Mouse (Mus musculus) activated CD4-positive, CD25-positive, alpha-beta regulatory T cell (primary cell): ENCODE measurements around the gene C730034F03Rik. TPM values are rescaled to one million over a fixed set of nuclear protein-coding genes. Genes with fewer than 3 reads are reported as not detected.

ENCODE experiments used
- polyA plus RNA-seq, 2 experiments: library from polyadenylated mRNA; unstranded; fragments of 100-300 nt; shearing (Covaris generic); gene quantifications; one replicate each; pipeline ENCODE4 v1.2.1; 2017

C730034F03Rik gene
- 1 to 10 TPM; 5.8 to 7.9 TPM for polyA plus RNA-seq

DNA sequence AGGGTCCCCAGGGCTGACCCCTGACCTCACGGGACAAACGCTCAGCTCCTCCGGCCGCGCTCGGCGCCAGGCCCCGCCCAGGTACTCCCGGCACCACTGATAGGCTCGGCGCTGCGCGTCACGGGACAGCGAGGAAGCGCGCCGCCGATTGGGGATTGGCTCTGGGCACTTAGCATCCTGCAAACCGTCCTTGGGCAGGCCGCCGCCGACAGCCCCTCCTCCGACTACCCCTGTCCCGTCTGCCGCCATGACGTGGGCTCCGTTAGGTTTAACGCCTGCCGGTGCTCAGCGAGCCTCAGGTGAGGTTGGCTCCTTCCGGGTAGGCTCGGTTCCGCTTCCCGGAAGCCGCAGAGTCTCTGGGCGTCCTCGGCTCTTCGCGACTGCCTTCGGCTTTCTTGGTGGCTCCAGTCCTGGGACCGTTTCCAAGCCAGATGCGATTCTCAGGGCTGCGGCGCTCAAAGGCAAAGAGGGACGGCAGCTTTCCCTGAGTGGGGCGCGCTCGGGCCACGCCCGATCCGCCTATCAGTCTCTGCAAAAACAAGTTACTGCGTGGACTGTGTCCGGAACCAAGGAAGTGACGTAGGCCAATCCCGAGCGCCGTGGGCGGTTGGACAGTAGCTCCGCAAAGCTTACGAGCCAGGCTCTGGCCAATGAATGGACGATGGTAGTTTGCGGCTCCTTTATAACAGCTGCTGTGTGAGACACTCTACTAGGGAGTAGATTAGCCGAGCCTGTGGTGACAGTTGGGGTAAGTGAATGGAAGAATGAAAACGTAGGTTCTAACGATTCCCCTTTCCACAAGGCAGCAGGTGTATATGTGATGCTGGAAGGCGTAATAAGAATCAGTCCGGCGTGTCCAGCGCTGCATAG, at the start of gene C730034F03Rik, which contains the start of the genes Gm44502 and Chkb:
Gene C730034F03Rik, plus strand, starts transcription at position 238 of the 870 bp plus-strand sequence.
Gene Gm44502, minus strand, starts transcription at position 345 of the 870 bp plus-strand sequence.
Gene Chkb, minus strand, starts transcription at position 557 of the 870 bp plus-strand sequence.

DNA sequence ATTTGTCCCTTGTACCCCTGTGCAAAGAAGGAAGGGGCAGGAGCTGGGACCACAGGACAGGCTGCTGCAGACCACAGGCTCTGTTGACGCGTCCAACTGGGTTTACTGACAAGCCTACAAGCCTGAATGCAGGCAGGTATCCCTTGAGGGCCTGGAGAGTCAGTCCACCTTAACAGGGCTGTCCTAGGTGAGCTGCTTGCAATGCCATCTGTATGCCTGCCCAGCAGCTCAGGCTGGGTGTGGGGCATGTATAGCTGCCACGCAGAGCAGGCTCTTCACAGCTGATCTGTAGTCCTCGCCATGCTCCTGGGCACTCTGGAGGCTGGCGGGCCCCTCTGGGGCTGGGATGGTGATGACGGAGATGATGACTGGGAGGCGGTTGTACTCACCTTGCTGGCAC, 44.8 kb upstream of the C730034F03Rik start, which contains the start of gene Klhdc7b:
Gene Klhdc7b, plus strand, starts transcription at position 301 of the 400 bp plus-strand sequence.

GRCm38 (mm10) chr15:89410118-89410517, 19.3 kb upstream of the C730034F03Rik start, which contains the start of gene Syce3:
Gene Syce3, minus strand, starts transcription at chr15:89410503.

GRCm38 (mm10) chr15:89425711-89426121, 3.7 kb upstream of the C730034F03Rik start, which contains the start of gene Cpt1b:
Gene Cpt1b, minus strand, starts transcription at chr15:89425863.

DNA sequence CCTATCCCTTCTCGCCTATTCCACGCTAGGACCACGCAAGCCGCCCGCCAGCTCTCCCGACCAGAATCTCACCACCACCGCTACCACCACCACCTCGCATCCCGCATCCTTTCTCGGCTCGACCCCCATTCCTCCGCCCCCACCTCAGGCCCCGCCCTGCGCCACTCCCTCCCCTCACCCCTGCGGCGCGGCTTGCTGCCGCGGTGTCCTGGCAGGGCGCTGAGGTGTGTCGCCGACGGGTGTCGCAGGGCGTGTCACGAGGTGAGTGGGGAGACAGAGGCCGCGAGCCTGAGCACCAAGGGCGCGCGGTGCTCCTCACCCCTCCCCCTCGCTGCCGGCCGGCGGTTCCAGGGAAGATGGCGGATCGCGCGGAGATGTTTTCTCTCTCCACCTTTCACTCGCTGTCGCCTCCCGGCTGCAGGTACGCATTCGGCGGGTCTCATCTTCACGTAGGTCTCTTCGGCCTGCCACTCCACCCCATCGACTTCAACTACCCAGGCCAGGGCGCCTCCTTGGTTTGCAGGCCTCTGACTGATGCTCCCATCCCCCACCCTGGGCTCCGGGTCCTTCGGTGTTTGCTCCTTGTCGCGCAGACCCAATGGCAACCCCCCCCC, 24.6 kb downstream of the C730034F03Rik start, which contains the start of gene Mapk8ip2:
Gene Mapk8ip2, plus strand, starts transcription at position 49 of the 614 bp plus-strand sequence.

DNA sequence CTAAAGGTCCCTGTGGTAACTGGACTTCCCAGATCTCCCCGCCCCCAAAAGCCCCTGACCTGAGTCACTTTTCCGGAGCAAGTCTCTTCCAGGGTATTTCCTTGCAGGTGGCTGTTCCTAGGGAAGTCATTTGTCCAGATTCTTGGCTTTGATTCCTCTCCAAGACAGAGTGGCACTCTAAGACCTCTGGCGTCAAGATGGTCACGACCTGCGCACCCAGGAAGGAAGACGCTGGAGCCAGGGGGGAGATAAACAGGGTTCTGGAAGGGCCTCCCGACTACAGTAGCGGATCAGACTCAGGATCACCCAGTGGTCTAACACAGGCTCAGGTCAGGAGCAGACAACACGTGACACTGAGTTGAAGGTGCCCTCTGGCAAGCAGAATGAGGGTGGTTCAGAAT, 47.7 kb downstream of the C730034F03Rik start, which contains the start of gene Arsa:
Gene Arsa, minus strand, starts transcription at position 335 of the 401 bp plus-strand sequence.

Other genes starting within 250 kb of the C730034F03Rik start
- 1 to 10 TPM; 2.0 to 2.7 TPM for gene Plxnb2, start 248.8 kb upstream of the C730034F03Rik start, polyA plus RNA-seq
- gene Dennd6b, start 233.1 kb upstream of the C730034F03Rik start, polyA plus RNA-seq, result 10 to 100 TPM; 19.1 TPM
- gene Ppp6r2, start 218.0 kb upstream of the C730034F03Rik start, polyA plus RNA-seq, result 10 to 100 TPM; 22.0 to 22.6 TPM
- 100 to 1,000 TPM; 129 to 163 TPM for gene Sbf1, start 114.3 kb upstream of the C730034F03Rik start, polyA plus RNA-seq
- not detected for gene Adm2, start 106.9 kb upstream of the C730034F03Rik start, polyA plus RNA-seq
- 1 to 10 TPM in 1 of 2 experiments, not detected in 1; 1.0 TPM for gene Miox, start 95.2 kb upstream of the C730034F03Rik start, polyA plus RNA-seq
- gene Lmf2, start 73.9 kb upstream of the C730034F03Rik start, polyA plus RNA-seq, result 10 to 100 TPM; 42.1 to 65.9 TPM
- 100 to 1,000 TPM; 146 to 155 TPM for gene Ncaph2, start 73.9 kb upstream of the C730034F03Rik start, polyA plus RNA-seq
- 1 to 10 TPM; 8.1 to 8.4 TPM for gene Sco2, start 55.7 kb upstream of the C730034F03Rik start, polyA plus RNA-seq
- 1 to 10 TPM in 1 of 2 experiments, under 1 TPM in 1; 0.50 to 1.5 TPM for gene Tymp, start 52.5 kb upstream of the C730034F03Rik start, polyA plus RNA-seq
- 1 to 10 TPM in 1 of 2 experiments, under 1 TPM in 1; 0.93 to 1.6 TPM for gene Odf3b, start 50.3 kb upstream of the C730034F03Rik start, polyA plus RNA-seq
- under 1 TPM in 1 of 2 experiments, not detected in 1; 0.18 TPM for gene Klhdc7b, start 44.7 kb upstream of the C730034F03Rik start, polyA plus RNA-seq
- gene Syce3, start 19.1 kb upstream of the C730034F03Rik start, polyA plus RNA-seq, result under 1 TPM in 1 of 2 experiments, not detected in 1; 0.64 TPM
- gene Cpt1b, start 3.7 kb upstream of the C730034F03Rik start, polyA plus RNA-seq, result under 1 TPM; 0.16 to 0.29 TPM
- gene Gm44502, start 107 bp downstream of the C730034F03Rik start, polyA plus RNA-seq, result under 1 TPM in 1 of 2 experiments, not detected in 1; 0.20 TPM
- gene Chkb, start 319 bp downstream of the C730034F03Rik start, polyA plus RNA-seq, result 10 to 100 TPM; 93.2 to 94.4 TPM
- gene Mapk8ip2, start 24.3 kb downstream of the C730034F03Rik start, polyA plus RNA-seq, result under 1 TPM; 0.11 to 0.21 TPM
- 10 to 100 TPM in 1 of 2 experiments, 1 to 10 TPM in 1; 9.6 to 18.0 TPM for gene Arsa, start 47.8 kb downstream of the C730034F03Rik start, polyA plus RNA-seq
- gene Shank3, start 70.0 kb downstream of the C730034F03Rik start, polyA plus RNA-seq, result under 1 TPM in 1 of 2 experiments, not detected in 1; 0.49 TPM
- not detected for gene Acr, start 138.7 kb downstream of the C730034F03Rik start, polyA plus RNA-seq
- under 1 TPM; 0.74 to 0.81 TPM for gene Rabl2, start 162.3 kb downstream of the C730034F03Rik start, polyA plus RNA-seq